In genomic region chr7:132387507-132387906, GRCm38 (mm10) we compare ENCODE assay signal across 14 mouse cellular contexts.
"Had no signal": no experiment of that assay in that cellular context is flagged by ENCODE, and none has a peak within 500 bp of the region (broad histone marks: within the 10 kb centered on the region; RNA-seq: fewer than 3 reads in every experiment).

No protein-coding gene starts in this region.

- H3K4me3 ChIP-seq: limb, embryonic 15.5 days; midbrain, embryonic 13.5 days had no signal

- ATAC-seq: midbrain, embryonic 13.5 days had no signal

- DNase-seq: kidney, adult 11 months; kidney, adult 9 months; kidney, postnatal 36 days; layer of hippocampus, adult 9-11 months; layer of hippocampus, postnatal 36 days; lung, embryonic 14.5 days; lung, postnatal 10 days; lung, postnatal 4 days; right cerebral cortex, postnatal 14 days; thymus, adult 2 months; thymus, postnatal 36 days had no signal

- H3K9ac ChIP-seq: limb, embryonic 15.5 days; lung, embryonic 14.5 days; midbrain, embryonic 13.5 days had no signal

- H3K4me2 ChIP-seq: limb, embryonic 15.5 days; lung, embryonic 14.5 days; midbrain, embryonic 13.5 days had no signal

- H3K9me3 ChIP-seq: limb, embryonic 15.5 days; midbrain, embryonic 13.5 days had no signal

- H3K27me3 ChIP-seq: limb, embryonic 15.5 days had no signal

- H3K36me3 ChIP-seq: limb, embryonic 15.5 days; midbrain, embryonic 13.5 days had no signal

- H3K27ac ChIP-seq: kidney, postnatal 0 days; limb, embryonic 15.5 days; midbrain, embryonic 13.5 days had no signal
